Mouse (Mus musculus) thymus, adult 2 months (tissue): ENCODE results near the gene Sh3pxd2a.

Experiments used
- CTCF ChIP-seq: fragments of 200-500 bp; IDR thresholded peaks from 2 replicates; pipeline ENCODE4 v1.5.1; 2012; ENCODE audit warnings: mild to moderate bottlenecking, control low read depth, low read length, moderate library complexity, borderline replicate concordance; ENCODE audit not compliant: control insufficient read depth, poor library complexity, insufficient read depth; ENCODE audit errors: extremely low read depth
- POLR2A ChIP-seq: fragments of 200-500 bp; IDR thresholded peaks from 2 replicates; pipeline ENCODE4 v1.6.1; 2012; ENCODE audit warnings: mild to moderate bottlenecking, low read length, control low read depth, moderate library complexity; ENCODE audit not compliant: control insufficient read depth, poor library complexity, insufficient read depth; ENCODE audit errors: extremely low read depth

DNA sequence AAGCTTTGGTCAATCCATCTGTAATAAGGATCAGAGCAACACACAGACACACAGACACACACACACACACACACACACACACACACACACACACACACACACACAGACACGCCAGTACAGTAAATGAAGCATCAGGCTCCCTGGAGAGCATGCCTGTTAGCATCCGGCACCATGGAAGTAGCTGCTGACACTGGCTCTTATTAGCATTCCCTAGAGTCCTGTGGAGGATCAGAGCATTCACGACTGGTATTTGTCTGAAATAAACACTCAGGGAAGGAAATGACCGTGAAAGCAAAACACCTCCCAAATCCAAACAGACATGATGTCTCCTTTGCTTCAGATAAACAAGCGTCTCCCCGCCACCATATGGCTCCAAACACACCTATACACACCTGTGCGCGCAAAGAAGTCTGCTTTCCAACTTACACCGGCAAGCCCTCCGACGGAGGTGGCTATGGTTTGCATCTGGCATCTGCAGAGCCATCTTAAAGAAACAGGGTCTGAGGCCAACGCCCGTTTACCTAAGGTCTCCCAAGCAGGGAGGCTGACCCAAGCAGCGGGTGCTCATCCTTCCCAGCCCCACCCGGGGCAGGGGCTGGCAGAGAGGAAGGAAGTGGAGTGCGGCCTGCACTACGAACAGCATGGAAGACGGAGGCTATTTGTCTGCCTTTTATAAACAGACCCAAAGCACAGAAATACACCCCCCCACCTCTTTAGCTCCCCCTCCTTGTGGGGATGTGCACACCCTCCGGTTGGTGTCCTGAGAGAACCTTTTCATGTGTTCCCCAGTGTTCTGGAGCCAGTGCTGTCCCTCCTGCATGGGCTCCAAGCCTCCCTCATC is 3.9 kb downstream of the Sh3pxd2a start:
- TF ChIP-seq CTCF (no peak), POLR2A (no peak)
